Mouse (Mus musculus) lung, postnatal 4 days (tissue): ENCODE measurements around the gene Prkar1a.
"Not testable (repeated sequence)": the region's sequence is repeated elsewhere in the genome, so short reads cannot be mapped to it uniquely, and the experiment has no call there.

Experiments
- DNase-seq, 2 experiments: peaks; one replicate each; pipeline ENCODE4 v3.0.0; 2021

Gene Prkar1a

GRCm38 (mm10) chr11:109648510-109648909, 695 bp upstream of the Prkar1a start:
- peak; percentile 66 to 76 for DNase-seq

- peak; percentile 78 to 84 for DNase-seq
Measured at GRCm38 (mm10) chr11:109649975-109650701, 933 bp downstream of the Prkar1a start.

- DNase-seq: peak; percentile 94 to 95
Measured at GRCm38 (mm10) chr11:109650788-109651565, 1.8 kb downstream of the Prkar1a start.

- peak; percentile 48 to 51 for DNase-seq
Measured at GRCm38 (mm10) chr11:109651566-109652024, 2.4 kb downstream of the Prkar1a start.

GRCm38 (mm10) chr11:109652505-109652904, 3.3 kb downstream of the Prkar1a start:
- DNase-seq: no peak

GRCm38 (mm10) chr11:109653201-109653600, 4.0 kb downstream of the Prkar1a start:
- DNase-seq: no peak

- no peak for DNase-seq
Measured at GRCm38 (mm10) chr11:109654581-109654980, 5.4 kb downstream of the Prkar1a start.

- DNase-seq: no peak
Measured at GRCm38 (mm10) chr11:109656232-109656631, 7.0 kb downstream of the Prkar1a start.

GRCm38 (mm10) chr11:109660526-109660925, 11.3 kb downstream of the Prkar1a start:
- DNase-seq: not testable (repeated sequence)

- DNase-seq: no peak
Measured at GRCm38 (mm10) chr11:109664293-109664692, 15.1 kb downstream of the Prkar1a start.

GRCm38 (mm10) chr11:109665424-109665823, 16.2 kb downstream of the Prkar1a start:
- DNase-seq: no peak

GRCm38 (mm10) chr11:109666411-109666810, 17.2 kb downstream of the Prkar1a start:
- peak in 1 of 2 experiments; percentile 64 for DNase-seq

GRCm38 (mm10) chr11:109667371-109667770, 18.2 kb downstream of the Prkar1a start:
- no peak for DNase-seq

GRCm38 (mm10) chr11:109668115-109668725, 19.0 kb downstream of the Prkar1a start:
- no peak for DNase-seq

GRCm38 (mm10) chr11:109669149-109669708, 20.0 kb downstream of the Prkar1a start:
- DNase-seq: no peak

- peak; percentile 33 to 39 for DNase-seq
Measured at GRCm38 (mm10) chr11:109670026-109670916, 21.1 kb downstream of the Prkar1a start.

- no peak for DNase-seq
Measured at GRCm38 (mm10) chr11:109671136-109672020, 22.2 kb downstream of the Prkar1a start.

GRCm38 (mm10) chr11:109672021-109672324, 22.8 kb downstream of the Prkar1a start:
- DNase-seq: no peak

GRCm38 (mm10) chr11:109672396-109672795, 23.2 kb downstream of the Prkar1a start:
- DNase-seq: no peak

GRCm38 (mm10) chr11:109672881-109673739, 23.9 kb downstream of the Prkar1a start:
- DNase-seq: no peak
